Mouse (Mus musculus) neural tube, embryonic 15.5 days (tissue): Measurements from ENCODE around the gene Cfap46. TPM values are rescaled to one million over a fixed set of nuclear protein-coding genes. Genes with fewer than 3 reads are reported as not detected.
A peak's percentile ranks its signal among the peaks of the same experiment; 100 is the strongest.

ENCODE experiments used
- ATAC-seq: fragments of 200-750 bp; cut with Nextera tagmentation; 2 replicates; pipeline ENCODE4 v1.8.0; 2017; ENCODE audit warnings: mild to moderate bottlenecking, moderate TSS enrichment, moderate library complexity; ENCODE audit not compliant: low FRiP score
- H3K27ac ChIP-seq: fragments of 300-500 bp; sonication (generic); replicated peaks from 2 replicates; pipeline ENCODE4 v1.5.1; 2015; ENCODE audit warnings: mild to moderate bottlenecking, inconsistent platforms
- H3K27me3 ChIP-seq: fragments of 300-500 bp; sonication (generic); replicated peaks from 2 replicates; pipeline ENCODE4 v1.6.1; 2015; ENCODE audit warnings: inconsistent platforms
- H3K36me3 ChIP-seq: fragments of 300-500 bp; sonication (generic); 2 replicates; pipeline ENCODE4 v1.6.1; 2015; ENCODE audit warnings: inconsistent platforms
- H3K4me1 ChIP-seq: fragments of 300-500 bp; sonication (generic); 2 replicates; pipeline ENCODE4 v1.6.1; 2015; ENCODE audit warnings: inconsistent platforms
- H3K4me2 ChIP-seq: fragments of 300-500 bp; sonication (generic); 2 replicates; pipeline ENCODE4 v1.6.1; 2015; ENCODE audit warnings: inconsistent platforms, mild to moderate bottlenecking, moderate library complexity
- H3K4me3 ChIP-seq: fragments of 300-500 bp; sonication (generic); replicated peaks from 2 replicates; pipeline ENCODE4 v1.5.1; 2015; ENCODE audit warnings: mild to moderate bottlenecking, inconsistent platforms
- H3K9ac ChIP-seq: fragments of 300-500 bp; sonication (generic); replicated peaks from 2 replicates; pipeline ENCODE4 v1.6.1; 2015; ENCODE audit warnings: mild to moderate bottlenecking, inconsistent platforms
- H3K9me3 ChIP-seq: fragments of 300-500 bp; sonication (generic); replicated peaks from 2 replicates; pipeline ENCODE4 v1.6.1; 2016; ENCODE audit warnings: inconsistent platforms
- WGBS: fragments of 180-500 bp; shearing (Covaris S2); methylation state at CpG from one replicate; pipeline ENCODE4 v1.1.7; 2015; ENCODE audit warnings: mixed read lengths; 5-methylcytosine and 5-hydroxymethylcytosine counted together
- polyA plus RNA-seq: library from polyadenylated mRNA; unstranded; fragments of >200 nt; fragmentation: Nextera tagmentation; extraction: Ambion mirVana; gene quantifications from 2 replicates; pipeline ENCODE4 v1.2.1, GENCODE M21; 2015

Gene Cfap46
- polyA plus RNA-seq, result 1.6 and 3.2 TPM in 2 replicates

DNA sequence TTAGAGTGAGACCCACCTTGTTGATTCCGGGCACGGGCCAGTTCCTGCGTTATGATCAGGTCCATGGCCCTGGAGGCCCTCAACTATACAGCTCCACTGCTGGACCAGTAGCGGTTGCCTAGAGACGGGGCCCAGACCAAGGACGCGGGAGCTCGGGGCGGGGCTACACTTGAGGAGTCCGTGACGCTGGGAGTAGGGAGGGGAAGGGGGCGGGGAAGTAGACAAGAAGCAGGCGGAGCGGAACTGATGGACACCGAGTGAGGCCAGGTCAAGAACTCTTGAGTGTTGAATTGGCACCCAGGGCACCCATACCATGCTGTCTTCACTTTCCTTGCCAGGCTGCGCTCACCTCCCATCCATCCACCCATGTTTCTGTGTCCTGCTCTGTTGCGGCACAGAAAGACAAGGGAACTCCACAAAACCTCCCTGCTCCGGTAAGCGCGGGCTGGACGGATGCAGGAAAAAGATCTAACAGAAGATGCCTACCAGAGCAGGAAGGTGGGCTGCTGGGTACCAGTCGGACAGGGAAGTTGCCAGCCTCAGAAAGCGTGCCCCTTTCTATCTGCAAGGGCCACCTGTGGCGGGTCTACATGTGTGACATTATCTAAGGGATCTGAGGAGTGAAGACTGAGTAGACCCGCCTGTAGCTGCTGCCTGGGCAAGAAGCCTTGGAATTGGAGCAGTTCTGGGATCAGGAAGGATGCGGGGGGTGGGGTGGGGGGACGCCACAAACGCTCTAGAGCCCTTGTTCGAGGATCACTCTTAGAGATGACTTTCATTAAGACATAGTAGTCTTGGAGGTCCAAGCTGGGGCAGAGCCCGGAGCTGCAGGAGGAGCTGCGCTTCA is at the start of gene Cfap46:
Gene Cfap46 (minus strand): TSS at position 112 of the 847 bp plus-strand sequence.
- Histone ChIP-seq H3K4me1 (peaks cover 14% of the 10 kb centered on the region), H3K27me3 (peaks cover 3% of the 10 kb centered on the region), H3K9me3 (no peaks in the 10 kb centered on the region), H3K4me3 (peak within 1 kb of the TSS; percentile 52), H3K36me3 (no peaks in the 10 kb centered on the region), H3K27ac (peak within 1 kb of the TSS; percentile 74), H3K9ac (peak within 1 kb of the TSS; percentile 63), H3K4me2 (peak within 1 kb of the TSS; percentile 75)
- ATAC-seq, result peak; percentile 92
- under 1% methylated on average over 31 of the region's 31 CpGs for WGBS

DNA sequence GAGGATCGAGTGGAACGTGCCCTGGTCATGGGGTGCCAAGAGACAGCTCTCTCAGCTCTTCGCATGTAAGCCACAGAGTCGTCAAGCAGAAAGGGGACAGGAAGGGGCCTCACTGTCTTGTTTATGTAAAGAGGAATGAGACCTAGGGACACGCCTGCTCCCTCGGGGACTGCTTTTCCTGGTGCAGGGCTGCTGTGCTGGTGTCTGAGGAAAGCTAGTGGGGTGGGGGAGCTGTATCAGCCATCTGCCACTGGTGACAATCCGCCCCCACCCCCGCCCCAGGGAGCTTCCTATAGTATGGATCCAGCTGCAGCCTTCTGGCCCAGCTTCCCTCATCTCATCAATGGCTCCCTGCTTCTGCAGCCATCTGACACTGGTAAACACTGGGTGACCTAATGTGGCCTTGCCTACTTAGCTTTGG is 47.7 kb upstream of the Cfap46 start:
- H3K9ac ChIP-seq, result no peak overlapping the region
- ATAC-seq, result no peak

DNA sequence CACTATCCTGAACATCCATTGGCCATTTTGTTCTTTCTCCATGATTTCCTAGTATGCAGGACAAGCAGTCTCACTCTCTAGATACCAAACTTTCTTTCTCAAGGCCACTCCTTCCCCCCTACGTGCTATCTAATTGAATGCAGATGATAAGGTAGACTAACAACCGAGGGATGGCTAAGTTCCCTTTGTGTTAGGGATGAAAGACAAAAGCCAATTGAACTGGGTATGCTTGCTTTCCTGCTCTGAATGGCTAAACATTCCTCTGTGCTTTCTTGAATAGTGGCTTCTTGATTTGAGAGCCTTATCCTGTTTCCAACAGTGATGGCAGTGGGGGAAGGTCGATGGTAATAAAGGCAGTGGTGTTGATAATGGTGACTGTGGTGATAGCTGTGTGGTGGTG is 43.5 kb upstream of the Cfap46 start:
- Histone ChIP-seq H3K36me3 (no peaks in the 10 kb centered on the region), H3K27me3 (no peaks in the 10 kb centered on the region), H3K9me3 (no peaks in the 10 kb centered on the region), H3K4me2 (no peak overlapping the region), H3K9ac (no peak overlapping the region), H3K4me3 (no peak overlapping the region), H3K4me1 (0 out of 2 replicates have a peak, but pooled peaks cover 6% of the 10 kb centered on the region), H3K27ac (no peak overlapping the region)
- WGBS, result 33% methylated on average over 3 of the region's 3 CpGs
- ATAC-seq, result no peak

More for the DNA sequence above, 47.7 kb upstream of the Cfap46 start:
- Histone ChIP-seq H3K4me1 (0 out of 2 replicates have a peak, but pooled peaks cover 6% of the 10 kb centered on the region), H3K9me3 (no peaks in the 10 kb centered on the region), H3K27me3 (no peaks in the 10 kb centered on the region), H3K4me3 (no peak overlapping the region), H3K36me3 (no peaks in the 10 kb centered on the region), H3K4me2 (no peak overlapping the region), H3K27ac (no peak overlapping the region)
- WGBS, result 44% methylated on average over 8 of the region's 8 CpGs

DNA sequence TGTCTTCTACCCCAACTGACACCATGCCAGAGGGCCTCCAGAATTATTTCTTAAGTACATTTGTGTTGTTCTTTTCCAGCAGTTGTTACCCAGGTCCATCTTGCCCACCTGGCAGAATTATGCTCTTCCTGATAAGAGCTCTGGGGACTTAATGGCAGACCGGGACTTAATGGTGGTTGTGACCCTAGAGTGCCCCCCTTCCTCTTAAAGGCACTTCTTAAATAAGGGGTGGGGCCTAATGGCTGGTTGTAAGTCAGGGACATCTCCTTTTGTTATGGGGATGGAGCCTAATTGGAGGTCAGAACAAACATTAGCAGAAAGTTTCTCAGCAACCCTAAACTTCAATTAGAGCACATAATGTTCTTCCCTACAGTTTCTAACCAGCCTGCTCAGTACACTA is 42.0 kb upstream of the Cfap46 start:
- Histone ChIP-seq H3K9ac (no peak overlapping the region), H3K4me3 (no peak overlapping the region), H3K4me1 (no peaks in the 10 kb centered on the region), H3K27ac (no peak overlapping the region), H3K36me3 (no peaks in the 10 kb centered on the region), H3K27me3 (no peaks in the 10 kb centered on the region), H3K9me3 (no peaks in the 10 kb centered on the region), H3K4me2 (no peak overlapping the region)
- no peak for ATAC-seq
- WGBS, result 15% methylated on average over 1 of the region's 1 CpGs

DNA sequence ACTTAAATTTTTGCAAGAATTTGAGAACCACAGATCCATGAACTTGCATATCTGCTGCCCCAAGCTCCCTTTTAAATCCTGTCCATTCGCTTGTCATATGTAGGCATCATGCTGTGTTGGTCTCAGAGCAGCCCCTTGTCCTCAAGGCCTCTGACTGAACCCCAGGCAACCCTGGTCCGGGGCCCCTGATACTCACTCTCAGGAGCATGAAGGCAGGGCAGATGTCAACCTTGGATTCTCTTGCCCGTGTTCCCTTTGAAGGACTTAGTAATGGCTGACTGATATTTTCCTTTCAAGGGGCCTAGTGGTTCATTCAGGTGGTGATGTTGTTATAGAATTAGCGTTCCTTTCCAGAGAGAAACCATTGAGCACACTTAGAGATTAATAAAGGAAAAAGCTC is 40.4 kb upstream of the Cfap46 start:
- ATAC-seq, result no peak
- Histone ChIP-seq H3K9ac (no peak overlapping the region), H3K27me3 (no peaks in the 10 kb centered on the region), H3K9me3 (no peaks in the 10 kb centered on the region), H3K4me1 (no peaks in the 10 kb centered on the region), H3K4me2 (no peak overlapping the region), H3K27ac (no peak overlapping the region), H3K4me3 (no peak overlapping the region), H3K36me3 (no peaks in the 10 kb centered on the region)
- 89% methylated on average over 4 of the region's 4 CpGs for WGBS

DNA sequence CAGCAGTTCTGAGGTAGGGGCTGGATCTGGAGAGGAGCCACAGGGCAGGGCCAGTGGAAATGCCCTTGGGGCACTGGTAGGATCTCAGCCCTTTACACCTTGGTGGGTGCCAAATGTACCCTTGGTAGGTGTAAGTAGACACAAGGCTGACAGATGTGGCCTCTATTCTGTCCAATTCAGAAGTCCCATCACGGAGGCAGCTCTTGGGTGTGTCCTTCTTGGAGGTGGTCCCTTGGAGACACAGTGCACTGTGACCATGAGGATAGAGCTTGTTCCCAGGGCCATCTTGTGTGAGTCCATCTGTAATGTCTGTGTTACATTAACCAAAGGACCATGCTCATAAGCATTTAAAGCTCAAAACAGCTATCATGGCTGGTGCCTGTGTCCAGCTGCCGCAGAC is 37.6 kb upstream of the Cfap46 start:
- Histone ChIP-seq H3K4me1 (no peaks in the 10 kb centered on the region), H3K9me3 (no peaks in the 10 kb centered on the region), H3K4me2 (no peak overlapping the region), H3K9ac (no peak overlapping the region), H3K27ac (no peak overlapping the region), H3K4me3 (no peak overlapping the region), H3K36me3 (no peaks in the 10 kb centered on the region), H3K27me3 (no peaks in the 10 kb centered on the region)
- 93% methylated on average over 2 of the region's 2 CpGs for WGBS
- no peak for ATAC-seq

DNA sequence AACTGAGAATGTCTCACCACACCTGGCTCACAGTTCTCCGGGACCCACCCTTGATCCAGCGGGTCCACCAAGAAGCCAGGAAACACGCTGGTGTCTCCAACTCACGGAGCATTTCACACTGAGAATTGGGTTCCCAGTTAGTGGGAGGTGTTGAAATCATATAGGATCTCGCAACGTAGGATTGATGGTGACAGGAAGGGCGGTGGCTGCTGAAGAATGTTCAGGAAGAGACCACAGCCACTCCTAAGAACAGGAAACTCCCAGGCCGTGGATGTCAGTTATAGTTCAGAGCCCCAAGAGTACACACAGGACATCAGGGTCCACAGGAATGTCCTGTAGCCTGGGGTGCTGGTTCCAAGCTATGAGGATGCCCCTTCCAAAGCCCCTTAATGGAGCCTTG is 34.2 kb upstream of the Cfap46 start:
- Histone ChIP-seq H3K4me1 (no peaks in the 10 kb centered on the region), H3K9me3 (no peaks in the 10 kb centered on the region), H3K4me2 (no peak overlapping the region), H3K27ac (no peak overlapping the region), H3K4me3 (no peak overlapping the region), H3K9ac (no peak overlapping the region), H3K36me3 (no peaks in the 10 kb centered on the region), H3K27me3 (no peaks in the 10 kb centered on the region)
- 91% methylated on average over 8 of the region's 8 CpGs for WGBS
- ATAC-seq, result no peak

DNA sequence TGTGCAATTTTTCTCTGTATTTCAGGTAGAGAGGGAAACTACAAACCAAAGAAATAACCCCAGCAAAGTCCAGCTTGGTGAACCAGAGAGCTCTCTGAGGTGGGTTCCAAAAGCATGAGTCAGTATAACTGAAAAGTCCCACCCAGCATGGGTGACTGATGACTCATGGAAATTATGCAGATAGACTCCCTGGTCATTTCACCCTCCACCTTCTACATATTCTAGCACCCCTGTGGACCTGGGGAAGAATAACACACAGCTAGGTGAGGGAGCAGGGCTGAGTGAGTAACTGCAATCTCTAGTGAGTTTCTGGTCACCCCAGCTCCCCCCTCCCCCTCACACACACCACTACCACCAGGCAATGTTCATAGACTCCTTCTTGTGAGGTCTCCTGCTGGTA is 28.2 kb upstream of the Cfap46 start:
- no peak overlapping the region for H3K4me3 ChIP-seq
- ATAC-seq, result no peak
- no peaks in the 10 kb centered on the region for H3K36me3 ChIP-seq
- H3K4me2 ChIP-seq, result no peak overlapping the region
- H3K27ac ChIP-seq, result no peak overlapping the region
- H3K9me3 ChIP-seq, result no peaks in the 10 kb centered on the region
- H3K4me1 ChIP-seq, result peaks cover under 1% of the 10 kb centered on the region; the same call in 1 of the 2 replicates
- no peaks in the 10 kb centered on the region for H3K27me3 ChIP-seq
- H3K9ac ChIP-seq, result no peak overlapping the region

DNA sequence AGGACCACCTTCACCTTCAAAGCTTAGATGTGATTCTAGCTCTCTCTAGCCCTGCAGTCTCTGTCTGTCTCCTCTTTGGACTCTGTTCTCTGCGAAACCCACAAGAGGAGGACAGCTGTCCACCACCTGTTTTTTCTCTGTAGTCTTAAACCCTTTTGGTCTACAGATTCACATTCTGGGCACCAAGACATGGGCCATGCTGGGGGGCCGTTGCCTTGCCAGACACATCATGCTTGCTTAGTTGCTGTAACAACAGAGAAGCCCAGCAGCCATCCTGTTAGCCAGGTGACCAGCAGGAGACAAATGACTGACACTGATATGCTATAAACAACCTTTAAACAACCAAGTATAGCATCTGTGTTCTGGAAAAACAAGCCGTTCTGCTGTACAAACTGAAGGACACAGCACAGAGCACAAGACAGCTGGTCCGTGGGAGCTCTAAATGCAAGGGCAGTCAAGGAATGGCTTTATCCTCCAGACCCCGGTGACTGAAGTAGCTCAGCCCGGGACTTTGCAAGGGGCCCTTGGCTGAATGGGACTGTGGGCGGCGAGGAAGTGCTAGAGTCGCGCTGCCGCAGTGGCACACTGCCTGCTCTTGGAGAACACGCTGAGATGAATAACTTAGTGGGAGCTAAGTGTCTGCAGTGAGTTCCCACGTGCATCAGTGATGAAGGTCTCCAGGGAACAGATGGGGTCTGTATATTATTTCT is 22.9 kb upstream of the Cfap46 start:
- H3K4me1 ChIP-seq, result peaks cover 15% of the 10 kb centered on the region
- no peak overlapping the region for H3K9ac ChIP-seq
- no peaks in the 10 kb centered on the region for H3K27me3 ChIP-seq
- no peak for ATAC-seq
- WGBS, result 35% methylated on average over 13 of the region's 13 CpGs
- H3K36me3 ChIP-seq, result no peaks in the 10 kb centered on the region
- no peak overlapping the region for H3K4me3 ChIP-seq
- H3K4me2 ChIP-seq, result no peak overlapping the region
- no peak overlapping the region for H3K27ac ChIP-seq
- H3K9me3 ChIP-seq, result no peaks in the 10 kb centered on the region

DNA sequence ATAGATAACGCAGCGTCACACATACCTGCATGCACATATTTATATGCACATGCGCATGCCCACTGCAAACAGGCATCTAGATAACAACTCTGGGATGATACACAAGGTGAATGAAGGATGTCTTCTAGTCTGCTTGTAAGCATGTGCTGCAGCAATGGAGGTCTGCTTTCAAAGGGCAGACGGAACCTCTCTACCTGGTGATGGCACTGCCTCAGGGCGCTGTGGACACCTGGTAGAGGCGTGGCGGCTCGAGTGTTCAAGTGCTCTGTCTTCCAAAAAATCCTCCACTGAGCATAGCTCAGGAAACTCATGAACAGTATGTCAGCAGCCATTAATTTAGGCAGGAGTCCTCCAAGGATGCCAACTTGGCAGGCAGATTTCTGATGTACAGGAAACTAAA is 22.2 kb upstream of the Cfap46 start:
- WGBS, result 89% methylated on average over 8 of the region's 8 CpGs

DNA sequence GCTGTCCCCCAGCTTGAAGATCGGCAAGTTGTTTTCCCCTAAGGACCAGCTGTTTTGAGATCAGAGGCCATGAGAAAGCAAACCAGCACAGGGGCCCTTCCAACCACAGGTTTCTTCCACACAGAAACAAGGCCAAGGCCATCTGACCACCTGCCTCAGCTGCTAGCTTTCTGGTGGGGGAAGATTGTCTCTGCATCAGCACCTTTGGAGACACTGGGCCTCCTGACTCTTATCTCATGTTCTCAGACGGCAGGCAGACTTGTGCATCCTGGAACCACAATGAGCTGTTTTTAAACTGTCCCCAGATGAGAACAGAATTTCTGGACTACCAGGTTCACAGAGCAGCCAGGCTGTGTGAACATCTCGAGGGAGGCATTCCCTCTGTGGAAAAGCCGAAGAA is 21.5 kb upstream of the Cfap46 start:
- Histone ChIP-seq H3K4me1 (peaks cover 15% of the 10 kb centered on the region), H3K27ac (no peak overlapping the region), H3K27me3 (no peaks in the 10 kb centered on the region), H3K9ac (no peak overlapping the region), H3K4me2 (no peak overlapping the region), H3K9me3 (no peaks in the 10 kb centered on the region), H3K36me3 (no peaks in the 10 kb centered on the region), H3K4me3 (no peak overlapping the region)
- 81% methylated on average over 4 of the region's 4 CpGs for WGBS
- no peak for ATAC-seq

More for the DNA sequence above, 22.2 kb upstream of the Cfap46 start:
- H3K27me3 ChIP-seq, result no peaks in the 10 kb centered on the region
- no peak overlapping the region for H3K4me2 ChIP-seq
- no peak for ATAC-seq
- no peak overlapping the region for H3K4me3 ChIP-seq
- H3K4me1 ChIP-seq, result peaks cover 15% of the 10 kb centered on the region
- no peak overlapping the region for H3K27ac ChIP-seq
- no peak overlapping the region for H3K9ac ChIP-seq
- no peaks in the 10 kb centered on the region for H3K36me3 ChIP-seq
- H3K9me3 ChIP-seq, result no peaks in the 10 kb centered on the region

DNA sequence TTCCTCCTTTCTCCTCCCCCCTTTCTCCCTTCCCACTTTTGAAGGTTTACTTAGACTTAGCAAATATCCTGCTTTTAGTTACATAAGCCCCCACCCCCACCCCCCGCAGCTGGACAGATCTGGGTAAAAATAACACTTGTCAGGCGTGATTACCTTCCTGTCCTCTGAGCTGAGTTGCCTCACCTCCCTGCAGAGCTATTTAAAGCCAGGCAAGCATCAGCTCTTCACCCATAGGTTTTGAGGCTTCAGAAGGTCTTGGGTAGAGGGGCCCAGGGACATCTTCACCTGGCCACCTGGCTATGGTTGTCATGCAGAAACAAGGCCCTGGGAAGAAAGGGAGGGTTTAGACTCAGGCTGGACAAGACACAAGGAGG is 20.2 kb upstream of the Cfap46 start:
- no peak overlapping the region for H3K4me3 ChIP-seq
- H3K4me1 ChIP-seq, result peaks cover 16% of the 10 kb centered on the region
- no peak overlapping the region for H3K9ac ChIP-seq
- H3K27ac ChIP-seq, result no peak overlapping the region
- H3K36me3 ChIP-seq, result no peaks in the 10 kb centered on the region
- 25% methylated on average over 2 of the region's 2 CpGs for WGBS
- no peaks in the 10 kb centered on the region for H3K9me3 ChIP-seq
- no peaks in the 10 kb centered on the region for H3K27me3 ChIP-seq
- ATAC-seq, result no peak
- no peak overlapping the region for H3K4me2 ChIP-seq
